Mouse (Mus musculus) cortical plate, adult 2 months (tissue): Measurements from ENCODE around the gene Apba3.

Experiments used
- CTCF ChIP-seq: fragments of 200-500 bp; IDR thresholded peaks from 2 replicates; pipeline ENCODE4 v1.5.1; 2011; ENCODE audit warnings: mild to moderate bottlenecking, control low read depth, low read length; ENCODE audit not compliant: insufficient read depth; ENCODE audit errors: extremely low read depth
- POLR2A ChIP-seq: fragments of 200-500 bp; IDR thresholded peaks from 2 replicates; pipeline ENCODE4 v1.6.1; 2011; ENCODE audit warnings: mild to moderate bottlenecking, low read length, control low read depth; ENCODE audit not compliant: insufficient read depth; ENCODE audit errors: extremely low read depth

DNA sequence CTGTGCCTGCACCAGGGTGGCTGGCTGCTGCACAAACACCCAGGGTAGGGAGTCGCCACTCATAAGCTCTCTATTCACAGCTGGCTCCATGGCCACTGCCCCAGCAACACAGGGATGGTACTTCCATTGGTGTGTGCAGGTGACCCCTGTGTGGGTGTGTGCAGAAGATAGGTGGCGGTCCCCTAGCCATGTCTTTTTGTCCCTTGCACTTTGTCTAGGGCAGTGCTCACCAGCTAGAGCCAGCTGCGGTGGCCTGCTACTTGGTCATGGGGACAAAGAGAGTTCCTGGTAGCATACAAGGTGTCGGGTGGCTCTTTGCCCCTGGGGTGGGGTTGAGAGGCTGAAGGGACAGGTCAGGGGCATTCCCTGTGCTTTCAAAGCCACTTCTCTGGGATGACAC lies 22.6 kb upstream of the Apba3 start:
- TF ChIP-seq POLR2A (no peak), CTCF (no peak)
